Mouse (Mus musculus) neural tube, embryonic 10.5 days (tissue): ENCODE measurements around the gene Nhlh1.

Experiments
- DNase-seq: peaks from one replicate; pipeline ENCODE4 v3.0.0-alpha.2; 2017; ENCODE audit warnings: low spot score; ENCODE audit errors: extremely low spot score

Nhlh1 gene

DNA sequence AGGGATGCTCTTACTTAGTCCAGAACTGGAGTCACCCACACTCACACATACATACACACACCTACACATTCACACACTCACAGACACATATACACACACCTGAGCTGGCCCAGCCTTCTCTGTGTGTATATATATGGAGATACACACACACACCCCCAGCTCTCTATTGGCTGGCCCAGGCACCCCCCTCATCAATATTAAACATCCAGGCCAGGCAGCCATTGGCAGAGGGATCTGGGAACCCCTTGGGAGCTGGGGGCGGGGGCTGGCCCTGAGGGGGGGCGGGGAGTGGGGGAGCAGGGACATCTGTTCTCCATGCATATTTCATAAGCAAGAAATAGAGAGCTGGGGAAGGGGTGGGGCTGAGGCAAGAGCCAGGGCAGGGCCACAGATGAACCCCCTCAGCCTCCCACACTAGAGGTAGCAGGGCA is at the start of gene Nhlh1:
Gene Nhlh1 (minus strand): TSS at position 83 of the 431 bp plus-strand sequence.
- no peak for DNase-seq

- no peak for DNase-seq
Observed at GRCm38 (mm10) chr1:172105101-172105500, 47.7 kb upstream of the Nhlh1 start.

- no peak for DNase-seq
Observed at GRCm38 (mm10) chr1:172103619-172104018, 46.2 kb upstream of the Nhlh1 start.

GRCm38 (mm10) chr1:172099325-172100033 is 42.1 kb upstream of the Nhlh1 start:
- DNase-seq = no peak

DNA sequence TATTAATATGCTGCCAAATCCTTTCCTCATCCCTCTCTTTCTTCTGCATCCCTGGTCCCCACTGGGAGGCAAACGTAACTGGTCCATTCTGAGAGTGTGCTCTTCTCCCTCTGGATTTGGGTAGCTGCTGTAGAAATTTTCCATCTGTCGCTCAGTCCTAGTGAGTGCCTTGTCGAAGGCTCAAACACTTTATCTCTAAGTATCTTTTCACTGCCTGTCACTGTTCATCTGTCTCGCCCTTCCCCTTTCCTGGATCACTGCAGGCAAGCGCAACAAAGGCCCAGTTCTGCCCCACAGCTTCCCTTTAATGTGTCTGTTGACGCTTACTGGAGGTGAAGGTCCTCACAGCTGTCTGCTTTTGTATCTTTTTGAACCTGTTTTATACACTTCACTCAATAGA is 37.8 kb upstream of the Nhlh1 start:
- no peak for DNase-seq

DNA sequence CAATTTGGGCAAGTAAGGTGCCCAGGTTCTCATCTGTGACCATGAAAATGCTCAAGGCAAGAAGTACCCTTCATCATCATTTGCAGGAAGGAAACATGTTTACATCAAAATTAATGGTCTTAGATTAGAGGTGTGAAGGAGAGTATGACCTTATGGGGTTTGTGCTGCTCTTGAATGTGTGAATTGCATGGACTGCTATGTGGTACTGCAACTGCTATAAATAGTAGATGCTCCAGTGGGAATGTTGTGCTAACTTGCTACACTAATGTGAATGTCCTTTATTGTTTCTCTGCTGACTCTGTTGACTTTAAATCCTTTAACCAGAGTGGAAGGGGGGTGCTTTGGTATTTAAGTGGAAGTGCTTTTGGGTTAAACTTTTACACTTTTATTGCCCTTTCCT is 36.9 kb upstream of the Nhlh1 start:
- no peak for DNase-seq

- DNase-seq = no peak
Observed at GRCm38 (mm10) chr1:172093522-172093921, 36.1 kb upstream of the Nhlh1 start.

GRCm38 (mm10) chr1:172082899-172083445 is 25.6 kb upstream of the Nhlh1 start:
- DNase-seq = no peak

DNA sequence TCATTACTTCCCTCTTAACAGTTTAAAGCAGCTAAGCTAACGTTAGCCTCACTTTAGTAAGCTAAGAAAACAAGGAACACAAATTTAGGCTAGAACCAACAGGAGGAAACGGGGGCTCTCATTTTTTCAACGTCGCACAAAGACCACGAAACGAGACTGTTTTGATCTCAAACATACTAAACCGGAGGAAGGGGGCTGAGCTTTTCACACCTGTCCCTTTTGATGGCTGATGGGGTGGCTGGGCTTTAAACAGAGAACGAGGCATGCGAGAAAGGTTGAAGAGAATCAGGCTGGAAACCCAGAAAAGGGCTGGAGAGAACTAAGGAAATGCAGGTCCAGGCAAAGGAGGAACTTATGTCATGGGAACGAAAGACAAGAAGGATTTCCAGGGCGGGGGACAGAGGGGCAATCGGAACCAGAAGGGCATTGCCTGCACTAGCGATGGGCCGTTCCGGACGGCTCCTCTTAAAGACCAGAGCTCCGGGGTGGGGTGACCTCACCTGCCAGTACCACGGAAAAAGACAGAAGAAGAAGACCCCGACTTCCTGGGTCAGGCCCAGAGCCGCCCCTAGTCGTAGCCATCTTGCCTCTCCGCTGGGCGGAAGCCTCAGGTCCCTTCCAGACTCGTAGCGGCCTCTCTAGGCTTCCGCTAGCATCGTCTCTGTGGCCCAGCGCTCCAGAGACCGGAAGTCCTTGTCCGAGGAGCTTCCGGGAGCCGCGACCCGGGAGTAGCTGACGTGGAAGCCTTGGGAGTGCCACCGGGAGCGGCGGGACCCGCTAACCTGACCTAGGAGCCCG is 24.9 kb upstream of the Nhlh1 start, which contains the start of the genes Copa and Ncstn:
Gene Copa (plus strand): TSS at position 429 of the 798 bp plus-strand sequence.
Gene Ncstn (minus strand): TSS at position 695 of the 798 bp plus-strand sequence.
- peak; percentile 97 for DNase-seq

GRCm38 (mm10) chr1:172077981-172078380 is 20.6 kb upstream of the Nhlh1 start:
- no peak for DNase-seq

DNA sequence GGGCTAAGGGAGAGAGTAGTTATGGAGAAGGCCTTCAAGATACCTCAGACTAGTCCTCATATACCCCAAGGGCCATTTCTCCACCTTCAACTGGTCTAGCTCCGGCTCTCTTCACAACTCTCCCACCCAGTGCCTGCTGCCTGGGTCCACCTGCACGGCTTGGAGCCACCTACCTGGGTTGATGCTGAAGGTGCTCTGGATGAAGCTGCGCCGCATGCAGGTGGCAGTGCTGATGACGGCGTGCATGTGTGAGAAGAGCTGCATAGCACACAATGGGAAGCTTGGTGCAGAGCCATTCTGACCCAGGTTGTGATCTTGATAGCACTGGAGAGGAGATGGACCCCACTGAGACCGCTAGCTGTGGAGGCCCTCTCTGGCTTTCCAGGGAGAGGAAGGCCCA is 15.2 kb upstream of the Nhlh1 start:
- DNase-seq = no peak

DNA sequence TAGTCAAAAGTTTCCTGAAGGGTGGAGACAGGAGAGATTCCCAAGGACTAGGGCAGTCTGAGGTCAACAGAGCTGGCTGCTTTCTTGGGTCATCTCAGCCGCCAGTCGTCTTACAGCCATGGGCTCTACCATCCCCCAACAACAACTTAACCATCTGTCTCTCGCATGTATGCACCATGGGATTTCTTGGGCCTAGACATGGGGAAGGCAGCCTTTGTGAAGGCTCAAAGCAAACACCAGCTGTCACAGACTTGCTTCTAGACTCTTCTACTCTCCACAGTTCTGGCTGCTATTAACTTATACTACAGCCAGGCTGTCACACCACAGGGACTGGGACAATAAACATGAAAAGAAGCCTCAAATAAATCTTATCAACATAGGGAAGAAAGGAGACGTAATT is 14.2 kb upstream of the Nhlh1 start:
- no peak for DNase-seq

- no peak for DNase-seq
Observed at GRCm38 (mm10) chr1:172070227-172070626, 12.9 kb upstream of the Nhlh1 start.

GRCm38 (mm10) chr1:172064613-172065141 is 7.3 kb upstream of the Nhlh1 start:
- DNase-seq = no peak

DNA sequence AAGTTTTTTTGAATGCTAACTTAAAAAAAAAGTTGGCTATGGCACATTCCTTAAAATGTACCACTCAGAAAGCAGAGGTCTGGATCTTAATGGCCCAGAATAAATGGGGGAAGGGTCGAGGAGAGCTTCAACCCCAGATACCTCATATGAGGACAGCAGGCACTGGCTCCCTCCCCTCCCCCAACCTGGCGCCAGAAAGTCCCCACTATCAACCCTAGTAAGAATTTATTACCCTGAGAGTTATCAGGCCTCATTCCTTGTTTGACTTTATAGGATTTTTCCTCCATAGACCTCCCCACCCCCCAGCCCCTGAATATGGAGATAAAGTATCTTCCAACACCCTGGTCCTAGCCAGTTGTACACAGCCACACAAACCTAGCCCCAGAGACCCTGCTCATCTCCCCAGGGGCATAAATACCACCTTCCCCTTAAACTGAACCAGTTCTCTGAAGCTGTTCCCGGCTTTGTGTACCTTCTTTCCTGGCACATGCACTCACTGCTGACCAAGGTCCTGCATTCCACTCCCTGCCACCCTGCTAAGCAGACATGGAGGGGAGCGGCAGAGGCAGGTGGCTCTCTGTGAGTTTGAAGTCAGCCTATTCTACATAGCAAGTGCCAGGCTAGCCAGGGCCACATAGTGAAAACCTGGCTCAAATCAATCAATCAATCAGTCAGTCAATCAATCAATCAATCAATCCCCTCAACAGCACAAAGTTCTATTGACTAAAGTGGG is 6.1 kb upstream of the Nhlh1 start:
- no peak for DNase-seq

- no peak for DNase-seq
Observed at GRCm38 (mm10) chr1:172062101-172062500, 4.7 kb upstream of the Nhlh1 start.

GRCm38 (mm10) chr1:172061217-172061616 is 3.8 kb upstream of the Nhlh1 start:
- DNase-seq = no peak

- no peak for DNase-seq
Observed at GRCm38 (mm10) chr1:172060659-172061058, 3.3 kb upstream of the Nhlh1 start.

GRCm38 (mm10) chr1:172058874-172059273 is 1.5 kb upstream of the Nhlh1 start:
- no peak for DNase-seq

DNA sequence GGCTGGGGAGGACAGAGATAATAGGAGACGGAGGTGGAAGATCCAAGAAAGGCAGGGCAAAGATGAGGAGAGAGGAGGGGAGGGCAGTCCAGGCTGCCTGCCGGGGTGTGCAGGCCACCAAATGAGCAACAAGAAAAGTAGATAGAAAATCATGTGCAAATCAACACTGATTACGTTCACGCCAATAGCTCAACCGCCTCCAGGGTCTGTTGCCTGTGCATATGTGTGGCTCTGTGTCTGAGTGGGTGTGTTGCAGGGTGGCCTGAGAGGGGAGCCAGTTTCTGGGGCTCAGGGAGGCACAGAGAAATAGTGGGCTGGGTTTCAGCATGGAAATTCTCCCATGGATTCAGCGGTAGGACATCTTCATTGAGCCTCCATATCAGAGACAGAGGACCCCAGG is 948 bp upstream of the Nhlh1 start:
- DNase-seq = no peak

- DNase-seq = no peak
Observed at GRCm38 (mm10) chr1:172056251-172056650, 1.1 kb downstream of the Nhlh1 start.
